Mouse (Mus musculus) lung, embryonic 15.5 days (tissue): Measurements from ENCODE around the gene Capn8. TPM values are rescaled to one million over a fixed set of nuclear protein-coding genes. Genes with fewer than 3 reads are reported as not detected.

Source experiments
- ATAC-seq: fragments of 200-750 bp; cut with Nextera tagmentation; 2 replicates; pipeline ENCODE4 v1.8.0; 2017; ENCODE audit warnings: moderate number of reproducible peaks, borderline replicate concordance; ENCODE audit not compliant: low FRiP score, low TSS enrichment; ENCODE audit errors: extremely low read depth
- H3K27ac ChIP-seq: fragments of 300-500 bp; sonication (generic); 2 replicates; pipeline ENCODE4 v1.5.1; 2015; ENCODE audit warnings: moderate library complexity, mild to moderate bottlenecking, inconsistent platforms
- H3K27me3 ChIP-seq: fragments of 300-500 bp; sonication (generic); 2 replicates; pipeline ENCODE4 v1.6.1; 2015; ENCODE audit warnings: inconsistent platforms
- H3K36me3 ChIP-seq: fragments of 300-500 bp; sonication (generic); 2 replicates; pipeline ENCODE4 v1.6.1; 2015; ENCODE audit warnings: inconsistent platforms
- H3K4me1 ChIP-seq: fragments of 300-500 bp; sonication (generic); 2 replicates; pipeline ENCODE4 v1.6.1; 2015; ENCODE audit warnings: inconsistent platforms
- H3K4me2 ChIP-seq: fragments of 300-500 bp; sonication (generic); 2 replicates; pipeline ENCODE4 v1.6.1; 2015; ENCODE audit warnings: inconsistent platforms, mild to moderate bottlenecking, moderate library complexity
- H3K4me3 ChIP-seq: fragments of 300-500 bp; sonication (generic); 2 replicates; pipeline ENCODE4 v1.5.1; 2015; ENCODE audit warnings: mild to moderate bottlenecking, inconsistent platforms
- H3K9ac ChIP-seq: fragments of 300-500 bp; sonication (generic); 2 replicates; pipeline ENCODE4 v1.6.1; 2015; ENCODE audit warnings: inconsistent platforms
- H3K9me3 ChIP-seq: fragments of 300-500 bp; sonication (generic); 2 replicates; pipeline ENCODE4 v1.6.1; 2016; ENCODE audit warnings: inconsistent platforms
- whole genome bisulfite sequencing: fragments of 180-500 bp; shearing (Covaris S2); methylation state at CpG from one replicate; pipeline ENCODE4 v1.1.7; 2015; 5-methylcytosine and 5-hydroxymethylcytosine counted together
- polyA plus RNA-seq: library from polyadenylated mRNA; unstranded; fragments of >200 nt; fragmentation: Nextera tagmentation; extraction: Ambion mirVana; gene quantifications from 2 replicates; pipeline ENCODE4 v1.2.1, GENCODE M21; 2015

Gene Capn8
- polyA plus RNA-seq, 1 experiment from 2014 or later, result not detected

GRCm38 (mm10) chr1:182525601-182526000 lies 39.2 kb upstream of the Capn8 start:
- H3K4me1 ChIP-seq, result peaks cover 15% of the 10 kb centered on the region; the same call in 1 of the 2 replicates
- H3K4me2 ChIP-seq, result no peak overlapping the region
- no peak for ATAC-seq
- H3K9ac ChIP-seq, result no peak overlapping the region
- no peaks in the 10 kb centered on the region for H3K36me3 ChIP-seq
- H3K27me3 ChIP-seq, result peaks cover 13% of the 10 kb centered on the region; the same call in 1 of the 2 replicates
- no peak overlapping the region for H3K27ac ChIP-seq
- no peaks in the 10 kb centered on the region for H3K9me3 ChIP-seq
- H3K4me3 ChIP-seq, result no peak overlapping the region
- 88% methylated on average over 3 of the region's 3 CpGs for WGBS

- Histone ChIP-seq H3K9me3 (no peaks in the 10 kb centered on the region), H3K4me2 (no peak overlapping the region), H3K27ac (no peak overlapping the region), H3K27me3 (peaks cover 13% of the 10 kb centered on the region; the same call in 1 of the 2 replicates), H3K4me3 (no peak overlapping the region), H3K36me3 (no peaks in the 10 kb centered on the region), H3K4me1 (peaks cover 11% of the 10 kb centered on the region; the same call in 1 of the 2 replicates), H3K9ac (no peak overlapping the region)
- 53% methylated on average over 13 of the region's 13 CpGs for WGBS
- no peak for ATAC-seq
Observed at GRCm38 (mm10) chr1:182527261-182527766, 37.5 kb upstream of the Capn8 start.

- Histone ChIP-seq H3K4me3 (no peak overlapping the region), H3K9me3 (no peaks in the 10 kb centered on the region), H3K4me2 (0 out of 2 replicates have a peak overlapping the region, but pooled peaks have one; percentile 3), H3K27ac (no peak overlapping the region), H3K27me3 (peaks cover 13% of the 10 kb centered on the region; the same call in 1 of the 2 replicates), H3K9ac (no peak overlapping the region), H3K36me3 (no peaks in the 10 kb centered on the region), H3K4me1 (peaks cover 11% of the 10 kb centered on the region; the same call in 1 of the 2 replicates)
- 15% methylated on average over 19 of the region's 19 CpGs for WGBS
- ATAC-seq, result peak; percentile 35
Observed at GRCm38 (mm10) chr1:182527921-182528858, 36.6 kb upstream of the Capn8 start.

GRCm38 (mm10) chr1:182533583-182533982 lies 31.2 kb upstream of the Capn8 start:
- no peak overlapping the region for H3K4me2 ChIP-seq
- ATAC-seq, result no peak
- no peak overlapping the region for H3K4me3 ChIP-seq
- H3K36me3 ChIP-seq, result no peaks in the 10 kb centered on the region
- no peak overlapping the region for H3K27ac ChIP-seq
- peaks cover 1% of the 10 kb centered on the region; the same call in 1 of the 2 replicates for H3K27me3 ChIP-seq
- 62% methylated on average over 3 of the region's 3 CpGs for WGBS
- no peaks in the 10 kb centered on the region for H3K4me1 ChIP-seq
- no peaks in the 10 kb centered on the region for H3K9me3 ChIP-seq
- H3K9ac ChIP-seq, result no peak overlapping the region

GRCm38 (mm10) chr1:182535080-182535481 lies 29.7 kb upstream of the Capn8 start:
- ATAC-seq, result no peak
- no peaks in the 10 kb centered on the region for H3K9me3 ChIP-seq
- WGBS, result 68% methylated on average over 3 of the region's 3 CpGs
- H3K27ac ChIP-seq, result no peak overlapping the region
- no peak overlapping the region for H3K4me3 ChIP-seq
- H3K4me1 ChIP-seq, result 0 out of 2 replicates have a peak, but pooled peaks cover 4% of the 10 kb centered on the region
- no peak overlapping the region for H3K4me2 ChIP-seq
- no peak overlapping the region for H3K9ac ChIP-seq
- no peaks in the 10 kb centered on the region; the same call in 1 of the 2 replicates for H3K27me3 ChIP-seq
- H3K36me3 ChIP-seq, result no peaks in the 10 kb centered on the region

- H3K27ac ChIP-seq, result no peak overlapping the region
- H3K9me3 ChIP-seq, result no peaks in the 10 kb centered on the region
- H3K4me3 ChIP-seq, result peak overlapping the region; percentile 35
- ATAC-seq, result peak; percentile 77
- 16% methylated on average over 9 of the region's 9 CpGs for WGBS
- peak overlapping the region; percentile 68 for H3K4me2 ChIP-seq
- H3K9ac ChIP-seq, result peak overlapping the region; percentile 47
- H3K27me3 ChIP-seq, result no peaks in the 10 kb centered on the region
- 0 out of 2 replicates have a peak, but pooled peaks cover 4% of the 10 kb centered on the region for H3K4me1 ChIP-seq
- no peaks in the 10 kb centered on the region for H3K36me3 ChIP-seq
Observed at GRCm38 (mm10) chr1:182539023-182539940, 25.5 kb upstream of the Capn8 start.

- no peak overlapping the region for H3K4me3 ChIP-seq
- H3K4me2 ChIP-seq, result no peak overlapping the region
- 59% methylated on average over 5 of the region's 5 CpGs for WGBS
- H3K36me3 ChIP-seq, result no peaks in the 10 kb centered on the region
- no peak overlapping the region for H3K9ac ChIP-seq
- H3K9me3 ChIP-seq, result no peaks in the 10 kb centered on the region
- H3K4me1 ChIP-seq, result 0 out of 2 replicates have a peak, but pooled peaks cover 4% of the 10 kb centered on the region
- no peak for ATAC-seq
- H3K27ac ChIP-seq, result no peak overlapping the region
- no peaks in the 10 kb centered on the region for H3K27me3 ChIP-seq
Observed at GRCm38 (mm10) chr1:182542110-182542509, 22.7 kb upstream of the Capn8 start.

GRCm38 (mm10) chr1:182543136-182543535 lies 21.7 kb upstream of the Capn8 start:
- 0 out of 2 replicates have a peak, but pooled peaks cover 4% of the 10 kb centered on the region for H3K4me1 ChIP-seq
- no peaks in the 10 kb centered on the region for H3K36me3 ChIP-seq
- H3K9ac ChIP-seq, result no peak overlapping the region
- no peak overlapping the region for H3K4me2 ChIP-seq
- H3K9me3 ChIP-seq, result no peaks in the 10 kb centered on the region
- no peak overlapping the region for H3K27ac ChIP-seq
- H3K27me3 ChIP-seq, result no peaks in the 10 kb centered on the region
- H3K4me3 ChIP-seq, result no peak overlapping the region
- no peak for ATAC-seq
- 62% methylated on average over 8 of the region's 8 CpGs for WGBS

- no peaks in the 10 kb centered on the region for H3K36me3 ChIP-seq
- 66% methylated on average over 1 of the region's 1 CpGs for WGBS
- no peak for ATAC-seq
- H3K4me2 ChIP-seq, result no peak overlapping the region
- no peak overlapping the region for H3K4me3 ChIP-seq
- 0 out of 2 replicates have a peak, but pooled peaks cover 3% of the 10 kb centered on the region for H3K4me1 ChIP-seq
- no peak overlapping the region for H3K27ac ChIP-seq
- H3K27me3 ChIP-seq, result no peaks in the 10 kb centered on the region
- no peak overlapping the region for H3K9ac ChIP-seq
- no peaks in the 10 kb centered on the region for H3K9me3 ChIP-seq
Observed at GRCm38 (mm10) chr1:182543906-182544305, 20.9 kb upstream of the Capn8 start.

- Histone ChIP-seq H3K4me3 (no peak overlapping the region), H3K27ac (no peak overlapping the region), H3K36me3 (no peaks in the 10 kb centered on the region), H3K4me2 (no peak overlapping the region), H3K9ac (no peak overlapping the region), H3K27me3 (no peaks in the 10 kb centered on the region), H3K9me3 (no peaks in the 10 kb centered on the region), H3K4me1 (no peaks in the 10 kb centered on the region)
- no peak for ATAC-seq
- WGBS, result 63% methylated on average over 8 of the region's 8 CpGs
Observed at GRCm38 (mm10) chr1:182550761-182551160, 14.0 kb upstream of the Capn8 start.

- Histone ChIP-seq H3K9me3 (no peaks in the 10 kb centered on the region), H3K27me3 (no peaks in the 10 kb centered on the region), H3K36me3 (no peaks in the 10 kb centered on the region), H3K9ac (no peak overlapping the region), H3K4me2 (no peak overlapping the region), H3K4me1 (no peaks in the 10 kb centered on the region), H3K27ac (no peak overlapping the region), H3K4me3 (no peak overlapping the region)
- no peak; the same call in 1 of the 2 replicates for ATAC-seq
- WGBS, result 56% methylated on average over 12 of the region's 12 CpGs
Observed at GRCm38 (mm10) chr1:182553649-182554375, 11.0 kb upstream of the Capn8 start.
